Mouse (Mus musculus): ENCODE results near the gene Rpl27. TPM values are rescaled to one million over a fixed set of nuclear protein-coding genes. Genes with fewer than 3 reads are reported as not detected.
"Not testable (repeated sequence)": the region's sequence is repeated elsewhere in the genome, so short reads cannot be mapped to it uniquely, and the experiment has no call there.

Rpl27 gene
- total and polyA plus RNA-seq, 2 experiments = 230 to 236 TPM

- peak; percentile 19 for DNase-seq (ENCODE audit: extremely low read depth, low read depth, low spot score)
- Histone ChIP-seq H3K36me3 (ENCODE audit: control insufficient read depth, insufficient read depth, low read length) (peaks cover 17% of the 10 kb centered on the region), H3K79me2 (ENCODE audit: control insufficient read depth, insufficient read depth, low read length) (peaks cover 8% of the 10 kb centered on the region; the same call in 1 of the 2 replicates), H3K4me1 (ENCODE audit: control insufficient read depth, insufficient read depth, low read length) (peaks cover 10% of the 10 kb centered on the region), H3K27me3 (ENCODE audit: control insufficient read depth, insufficient read depth, low read length) (no peaks in the 10 kb centered on the region), H3K27ac (replicated peaks; ENCODE audit: insufficient read depth, low read depth, low read length) (peak overlapping the region; percentile 59), H3K9ac (ENCODE audit: low read depth, low read length) (peak overlapping the region; percentile 82), H3K4me3 (ENCODE audit: insufficient read depth, low read depth, low read length) (peak overlapping the region; percentile 77)
- WGBS = under 1% methylated on average over 14 of the region's 14 CpGs
- TF ChIP-seq CTCF (IDR thresholded peaks at IDR 0.05; ENCODE audit: low read depth, low read length) (no peak), POLR2A (IDR thresholded peaks at IDR 0.05; ENCODE audit: extremely low read depth, insufficient read depth, low read length) (no peak)
Observed at GRCm38 (mm10) chr11:101442760-101443159, 662 bp downstream of the Rpl27 start.

- TF ChIP-seq CTCF (IDR thresholded peaks at IDR 0.05; ENCODE audit: low read depth, low read length) = no peak
- TF ChIP-seq POLR2A (IDR thresholded peaks at IDR 0.05; ENCODE audit: extremely low read depth, insufficient read depth, low read length) = no peak
- Histone ChIP-seq H3K9ac (ENCODE audit: low read depth, low read length) (no peak overlapping the region), H3K4me1 (ENCODE audit: control insufficient read depth, insufficient read depth, low read length) (peaks cover 17% of the 10 kb centered on the region), H3K36me3 (ENCODE audit: control insufficient read depth, insufficient read depth, low read length) (peaks cover 17% of the 10 kb centered on the region), H3K4me3 (ENCODE audit: insufficient read depth, low read depth, low read length) (no peak overlapping the region), H3K79me2 (ENCODE audit: control insufficient read depth, insufficient read depth, low read length) (peaks cover 15% of the 10 kb centered on the region; the same call in 1 of the 2 replicates), H3K27me3 (ENCODE audit: control insufficient read depth, insufficient read depth, low read length) (no peaks in the 10 kb centered on the region), H3K27ac (replicated peaks; ENCODE audit: insufficient read depth, low read depth, low read length) (no peak overlapping the region)
- WGBS = 91% methylated on average over 1 of the region's 1 CpGs
- no peak for DNase-seq (ENCODE audit: extremely low read depth, low read depth, low spot score)
Observed at GRCm38 (mm10) chr11:101446319-101446718, 4.2 kb downstream of the Rpl27 start.

DNA sequence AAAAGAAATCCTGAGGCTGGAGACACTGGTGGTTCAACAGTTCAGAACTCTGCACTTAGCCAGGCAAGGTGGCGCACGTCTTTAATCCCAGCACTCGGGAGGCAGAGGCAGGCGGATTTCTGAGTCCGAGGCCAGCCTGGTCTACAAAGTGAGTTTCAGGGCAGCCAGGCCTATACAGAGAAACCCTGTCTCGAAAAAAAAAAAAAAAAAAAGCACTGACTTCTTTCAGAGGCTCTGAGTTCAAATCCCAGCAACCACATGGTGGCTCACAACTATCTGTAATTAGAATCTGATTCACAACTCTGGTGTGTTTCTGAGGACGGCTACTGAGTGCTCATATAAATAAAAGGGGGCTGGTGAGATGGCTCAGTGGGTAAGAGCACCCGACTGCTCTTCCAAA lies 4.8 kb downstream of the Rpl27 start:
- DNase-seq (ENCODE audit: extremely low read depth, low read depth, low spot score); H3K4me3 ChIP-seq (ENCODE audit: insufficient read depth, low read depth, low read length); H3K27ac ChIP-seq (replicated peaks; ENCODE audit: insufficient read depth, low read depth, low read length); H3K27me3 ChIP-seq (ENCODE audit: control insufficient read depth, insufficient read depth, low read length); H3K9ac ChIP-seq (ENCODE audit: low read depth, low read length): not testable (repeated sequence)
- WGBS = 90% methylated on average over 8 of the region's 8 CpGs
- peaks cover 15% of the 10 kb centered on the region; the same call in 1 of the 2 replicates for H3K79me2 ChIP-seq (ENCODE audit: control insufficient read depth, insufficient read depth, low read length)
- peaks cover 22% of the 10 kb centered on the region for H3K4me1 ChIP-seq (ENCODE audit: control insufficient read depth, insufficient read depth, low read length)
- H3K36me3 ChIP-seq (ENCODE audit: control insufficient read depth, insufficient read depth, low read length) = peaks cover 17% of the 10 kb centered on the region

GRCm38 (mm10) chr11:101447786-101448185 lies 5.7 kb downstream of the Rpl27 start:
- Histone ChIP-seq H3K9ac (ENCODE audit: low read depth, low read length) (no peak overlapping the region), H3K36me3 (ENCODE audit: control insufficient read depth, insufficient read depth, low read length) (peaks cover 17% of the 10 kb centered on the region), H3K4me3 (ENCODE audit: insufficient read depth, low read depth, low read length) (no peak overlapping the region), H3K27ac (replicated peaks; ENCODE audit: insufficient read depth, low read depth, low read length) (0 out of 2 replicates have a peak overlapping the region, but pooled peaks have one; percentile 7), H3K27me3 (ENCODE audit: control insufficient read depth, insufficient read depth, low read length) (no peaks in the 10 kb centered on the region), H3K79me2 (ENCODE audit: control insufficient read depth, insufficient read depth, low read length) (peaks cover 10% of the 10 kb centered on the region; the same call in 1 of the 2 replicates), H3K4me1 (ENCODE audit: control insufficient read depth, insufficient read depth, low read length) (peaks cover 30% of the 10 kb centered on the region)
- TF ChIP-seq POLR2A (IDR thresholded peaks at IDR 0.05; ENCODE audit: extremely low read depth, insufficient read depth, low read length) (no peak), CTCF (IDR thresholded peaks at IDR 0.05; ENCODE audit: low read depth, low read length) (no peak)
- 85% methylated on average over 5 of the region's 5 CpGs for WGBS
- DNase-seq (ENCODE audit: extremely low read depth, low read depth, low spot score) = no peak

- Histone ChIP-seq H3K36me3 (ENCODE audit: control insufficient read depth, insufficient read depth, low read length) (peaks cover 17% of the 10 kb centered on the region), H3K4me1 (ENCODE audit: control insufficient read depth, insufficient read depth, low read length) (peaks cover 29% of the 10 kb centered on the region), H3K27ac (replicated peaks; ENCODE audit: insufficient read depth, low read depth, low read length) (peak within 1 kb of the TSS; percentile 77), H3K4me3 (ENCODE audit: insufficient read depth, low read depth, low read length) (peak within 1 kb of the TSS; percentile 61), H3K27me3 (ENCODE audit: control insufficient read depth, insufficient read depth, low read length) (no peaks in the 10 kb centered on the region), H3K79me2 (ENCODE audit: control insufficient read depth, insufficient read depth, low read length) (peaks cover 7% of the 10 kb centered on the region; the same call in 1 of the 2 replicates), H3K9ac (ENCODE audit: low read depth, low read length) (peak within 1 kb of the TSS; percentile 76)
- WGBS = 2% methylated on average over 10 of the region's 10 CpGs
- TF ChIP-seq CTCF (IDR thresholded peaks at IDR 0.05; ENCODE audit: low read depth, low read length) (no peak), POLR2A (IDR thresholded peaks at IDR 0.05; ENCODE audit: extremely low read depth, insufficient read depth, low read length) (peak; percentile 43; the same call in 1 of the 2 replicates)
- peak; percentile 90 for DNase-seq (ENCODE audit: extremely low read depth, low read depth, low spot score)
Observed at GRCm38 (mm10) chr11:101448274-101448746, 6.2 kb downstream of the Rpl27 start, which contains the start of gene Ifi35. Gene Ifi35 (plus strand): TSS chr11:101448407.

DNA sequence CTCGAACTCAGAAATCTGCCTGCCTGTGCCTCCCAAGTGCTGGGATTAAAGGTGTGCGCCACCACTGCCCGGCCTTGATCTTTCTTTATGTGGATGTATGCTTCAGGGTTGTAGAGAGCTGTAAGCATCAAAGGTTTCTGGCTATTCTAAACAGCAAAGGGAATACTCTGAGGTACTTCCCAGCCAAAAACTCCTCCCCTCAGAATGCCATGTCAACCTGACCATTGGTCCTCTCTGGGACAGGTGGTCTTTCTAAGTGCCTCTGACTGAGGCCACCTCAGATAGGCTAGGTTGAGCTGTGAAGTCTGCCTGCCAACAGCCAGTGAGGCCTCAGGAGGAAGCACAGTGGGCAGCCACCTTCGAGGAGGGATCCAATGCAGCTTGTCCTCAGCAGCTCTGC lies 6.8 kb downstream of the Rpl27 start:
- TF ChIP-seq CTCF (IDR thresholded peaks at IDR 0.05; ENCODE audit: low read depth, low read length) (no peak), POLR2A (IDR thresholded peaks at IDR 0.05; ENCODE audit: extremely low read depth, insufficient read depth, low read length) (no peak)
- Histone ChIP-seq H3K27ac (replicated peaks; ENCODE audit: insufficient read depth, low read depth, low read length) (peak overlapping the region; percentile 77), H3K4me1 (ENCODE audit: control insufficient read depth, insufficient read depth, low read length) (peaks cover 26% of the 10 kb centered on the region), H3K36me3 (ENCODE audit: control insufficient read depth, insufficient read depth, low read length) (peaks cover 13% of the 10 kb centered on the region), H3K79me2 (ENCODE audit: control insufficient read depth, insufficient read depth, low read length) (peaks cover 13% of the 10 kb centered on the region; the same call in 1 of the 2 replicates), H3K4me3 (ENCODE audit: insufficient read depth, low read depth, low read length) (peak overlapping the region; percentile 61), H3K9ac (ENCODE audit: low read depth, low read length) (peak overlapping the region; percentile 76), H3K27me3 (ENCODE audit: control insufficient read depth, insufficient read depth, low read length) (no peaks in the 10 kb centered on the region)
- 34% methylated on average over 4 of the region's 4 CpGs for WGBS
- DNase-seq (ENCODE audit: extremely low read depth, low read depth, low spot score) = no peak

DNA sequence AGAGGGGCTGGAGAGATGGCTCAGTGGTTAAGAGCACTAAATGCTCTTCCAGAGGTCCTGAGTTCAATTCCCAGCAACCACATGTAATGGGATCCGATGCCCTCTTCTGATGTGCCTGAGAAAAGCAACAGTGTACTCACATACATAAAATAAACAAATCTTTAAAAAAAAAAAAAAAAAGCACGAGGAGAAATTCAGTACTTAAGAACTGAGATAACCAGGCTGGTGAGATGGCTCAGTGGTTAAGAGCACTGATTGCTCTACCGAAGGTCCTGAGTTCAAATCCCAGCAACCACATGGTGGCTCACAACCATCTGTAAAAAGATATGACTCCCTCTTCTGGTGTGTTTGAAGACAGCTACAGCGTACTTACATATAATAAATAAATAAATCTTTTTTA lies 7.5 kb downstream of the Rpl27 start:
- H3K4me3 ChIP-seq (ENCODE audit: insufficient read depth, low read depth, low read length); H3K27ac ChIP-seq (replicated peaks; ENCODE audit: insufficient read depth, low read depth, low read length); H3K36me3 ChIP-seq (ENCODE audit: control insufficient read depth, insufficient read depth, low read length); H3K27me3 ChIP-seq (ENCODE audit: control insufficient read depth, insufficient read depth, low read length); H3K9ac ChIP-seq (ENCODE audit: low read depth, low read length); DNase-seq (ENCODE audit: extremely low read depth, low read depth, low spot score): not testable (repeated sequence)
- H3K4me1 ChIP-seq (ENCODE audit: control insufficient read depth, insufficient read depth, low read length) = peaks cover 24% of the 10 kb centered on the region
- peaks cover 14% of the 10 kb centered on the region; the same call in 1 of the 2 replicates for H3K79me2 ChIP-seq (ENCODE audit: control insufficient read depth, insufficient read depth, low read length)
- WGBS = 71% methylated on average over 4 of the region's 4 CpGs
